Comparison of ENCODE assay signal across 10 mouse cellular contexts in the genomic region with DNA sequence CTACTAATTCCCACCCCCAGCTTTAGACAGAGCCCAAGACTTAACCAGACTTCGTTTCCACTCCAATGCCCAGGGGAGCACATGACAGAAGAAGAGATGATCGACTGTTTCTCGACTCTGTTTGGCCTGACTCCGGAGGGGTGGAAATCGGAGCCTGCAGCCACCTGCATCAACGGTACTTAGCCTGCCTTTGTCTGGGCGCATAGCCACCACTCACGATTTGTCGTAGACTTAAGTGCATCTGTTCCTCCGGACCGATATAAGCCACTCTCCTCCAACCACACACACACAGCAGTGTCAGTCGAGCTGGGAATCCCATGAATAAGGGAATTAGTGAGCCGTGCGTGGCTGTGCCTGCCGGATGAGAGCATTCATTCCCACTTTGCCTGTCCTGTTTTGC. TPM values are rescaled to one million over a fixed set of nuclear protein-coding genes. Genes with fewer than 3 reads are reported as not detected.
A peak's percentile ranks its signal among the peaks of the same experiment; 100 is the strongest.
DNase-seq lines count a peak whose midpoint lies in the region; ATAC-seq lines count a peak whose summit lies in the region.
"Had no signal": no experiment of that assay in that cellular context is flagged by ENCODE, and none has a peak within 500 bp of the region (broad histone marks: within the 10 kb centered on the region; RNA-seq: fewer than 3 reads in every experiment).

No protein-coding gene starts in this region.

- no peak for ATAC-seq in forebrain, embryonic 13.5 days

- H3K27me3 ChIP-seq in forebrain, embryonic 13.5 days = no peaks in the 10 kb centered on the region
- H3K27me3 ChIP-seq in midbrain, embryonic 10.5 days (ENCODE audit: low read depth, poor library complexity, severe bottlenecking) = peaks cover 12% of the 10 kb centered on the region; the same call in 1 of the 2 replicates

- H3K9me3 ChIP-seq in forebrain, embryonic 13.5 days (replicated peaks) = no peaks in the 10 kb centered on the region
- H3K9me3 ChIP-seq in midbrain, embryonic 10.5 days (replicated peaks) = no peaks in the 10 kb centered on the region

- H3K4me3 ChIP-seq in forebrain, embryonic 13.5 days = no peak overlapping the region; the same call in 1 of the 2 replicates
- H3K4me3 ChIP-seq in midbrain, embryonic 10.5 days = peak overlapping the region; percentile 35
- H3K4me3 ChIP-seq: erythroblast, embryonic 14.5 days had no signal

- H3K4me2 ChIP-seq in forebrain, embryonic 13.5 days = peak overlapping the region; percentile 42

- H3K27ac ChIP-seq in forebrain, embryonic 13.5 days = peak overlapping the region; percentile 35; the same call in 1 of the 2 replicates
- peak overlapping the region; percentile 78 for H3K27ac ChIP-seq in midbrain, embryonic 10.5 days (replicated peaks)
- H3K27ac ChIP-seq: liver, embryonic 14.5 days had no signal

- 5% methylated on average over 15 of the region's 15 CpGs for WGBS in forebrain, embryonic 13.5 days
- WGBS in midbrain, embryonic 10.5 days = 20% methylated on average over 15 of the region's 15 CpGs

- DNase-seq in cerebellum, postnatal 25 days = peak; percentile 13 to 26
- DNase-seq in cerebellum, adult 11-12 months = no peak
- peak; percentile 12 for DNase-seq in MN1 (ENCODE audit: low spot score)
- peak; percentile 50 for DNase-seq in midbrain, embryonic 10.5 days (ENCODE audit: low spot score)
- DNase-seq in frontal cortex, postnatal 36 days (ENCODE audit: low spot score in 2 of 2) = no peak
- DNase-seq in testis, postnatal 14 days (ENCODE audit: low spot score) = no peak
- DNase-seq in lung, postnatal 10 days = no peak

- peaks cover 22% of the 10 kb centered on the region for H3K4me1 ChIP-seq in forebrain, embryonic 13.5 days
- H3K4me1 ChIP-seq in midbrain, embryonic 10.5 days = peaks cover 32% of the 10 kb centered on the region

- H3K9ac ChIP-seq in forebrain, embryonic 13.5 days = peak overlapping the region; percentile 30; the same call in 1 of the 2 replicates
- H3K9ac ChIP-seq: liver, embryonic 14.5 days had no signal

- no peaks in the 10 kb centered on the region for H3K36me3 ChIP-seq in forebrain, embryonic 13.5 days (ENCODE audit: poor library complexity, severe bottlenecking)
- no peaks in the 10 kb centered on the region for H3K36me3 ChIP-seq in midbrain, embryonic 10.5 days

RNA-seq across cellular contexts. Expression of a gene that starts 19.4 kb away (rescaled TPM):
- 66.4 and 75.0 TPM in 2 replicates for polyA plus RNA-seq in forebrain, embryonic 13.5 days (2015; fragmentation: Nextera tagmentation; extraction: Ambion mirVana)
- polyA plus RNA-seq in midbrain, embryonic 10.5 days (2016; fragmentation: Nextera tagmentation; extraction: Ambion mirVana) = 35.3 and 44.6 TPM in 2 replicates

Comparison
In these comparisons a context has a peak if more than half of its experiments do, and no peak if none do; other contexts are left out.
1. DNase-seq: peak in cerebellum, postnatal 25 days (2 of 2), MN1 (single experiment) and midbrain, embryonic 10.5 days (single experiment); none in cerebellum, adult 11-12 months (single experiment), frontal cortex, postnatal 36 days (0 of 2), testis, postnatal 14 days (single experiment) and lung, postnatal 10 days (single experiment).